Mouse (Mus musculus) myocyte (in vitro differentiated cells): ENCODE results near the gene Mamstr. TPM values are rescaled to one million over a fixed set of nuclear protein-coding genes. Genes with fewer than 3 reads are reported as not detected.

Experiments used
- H3K27me3 ChIP-seq: one replicate; pipeline ENCODE4 v1.6.1; 2011; ENCODE audit not compliant: control insufficient read depth, insufficient read depth, insufficient read length
- H3K36me3 ChIP-seq: one replicate; pipeline ENCODE4 v1.6.1; 2011; ENCODE audit not compliant: control insufficient read depth, insufficient read depth
- H3K4me2 ChIP-seq: one replicate; pipeline ENCODE4 v1.6.1; 2011; ENCODE audit warnings: low read depth, control low read depth
- H3K4me3 ChIP-seq: one replicate; pipeline ENCODE4 v1.5.1; 2011; ENCODE audit warnings: mild to moderate bottlenecking, control low read depth, moderate library complexity
- H3K79me2 ChIP-seq: one replicate; pipeline ENCODE4 v1.6.1; 2011; ENCODE audit not compliant: control insufficient read depth, insufficient read depth
- H3ac ChIP-seq: one replicate; pipeline ENCODE4 v1.6.1; 2011; ENCODE audit not compliant: control insufficient read depth, insufficient read length
- CEBPB ChIP-seq: IDR thresholded peaks from 2 replicates; pipeline ENCODE4 v1.6.1; 2011; ENCODE audit warnings: mild to moderate bottlenecking, moderate library complexity; ENCODE audit not compliant: poor library complexity, insufficient read depth, severe bottlenecking
- E2F4 ChIP-seq: IDR thresholded peaks from one replicate; pipeline ENCODE4 v1.6.1; 2011; ENCODE audit warnings: mild to moderate bottlenecking, control low read depth, moderate library complexity; ENCODE audit not compliant: insufficient read depth
- MAX ChIP-seq: IDR thresholded peaks from one replicate; pipeline ENCODE4 v1.6.1; 2011; ENCODE audit warnings: low read depth, mild to moderate bottlenecking, control low read depth
- MYOD1 ChIP-seq, 3 experiments: IDR thresholded peaks; one replicate each; pipeline ENCODE4 v1.6.1; 2011; ENCODE audit warnings: control low read depth in 2 of 3, low read depth in 2 of 3, mild to moderate bottlenecking in 2 of 3, moderate library complexity in 1 of 3; ENCODE audit not compliant: insufficient read length in 2 of 3, control insufficient read depth in 1 of 3
- MYOG ChIP-seq, 3 experiments: IDR thresholded peaks; one replicate each; pipeline ENCODE4 v1.6.1; 2011; ENCODE audit warnings: control low read depth in 2 of 3, low read depth in 2 of 3, mild to moderate bottlenecking in 2 of 3; ENCODE audit not compliant: insufficient read length in 2 of 3, control insufficient read depth in 1 of 3, insufficient read depth in 1 of 3
- POLR2A ChIP-seq: IDR thresholded peaks from one replicate; pipeline ENCODE4 v1.6.1; 2011; ENCODE audit warnings: low read depth, mild to moderate bottlenecking, control low read depth, moderate library complexity; ENCODE audit not compliant: insufficient read length
- POLR2AphosphoS2 ChIP-seq: IDR thresholded peaks from one replicate; pipeline ENCODE4 v1.6.1; 2011; ENCODE audit warnings: low read depth, control low read depth; ENCODE audit not compliant: insufficient read length
- REST ChIP-seq: IDR thresholded peaks from one replicate; pipeline ENCODE4 v1.6.1; 2011; ENCODE audit warnings: mild to moderate bottlenecking, control low read depth, moderate library complexity; ENCODE audit not compliant: insufficient read depth, insufficient read length
- SRF ChIP-seq: IDR thresholded peaks from one replicate; pipeline ENCODE4 v1.6.1; 2011; ENCODE audit warnings: low read depth; ENCODE audit not compliant: control insufficient read depth, insufficient read length
- TCF12 ChIP-seq: IDR thresholded peaks from one replicate; pipeline ENCODE4 v1.6.1; 2011; ENCODE audit warnings: mild to moderate bottlenecking, control low read depth; ENCODE audit not compliant: poor library complexity, insufficient read depth, severe bottlenecking
- TCF3 ChIP-seq: IDR thresholded peaks from one replicate; pipeline ENCODE4 v1.6.1; 2011; ENCODE audit warnings: low read depth, control low read depth; ENCODE audit not compliant: insufficient read length
- USF1 ChIP-seq: IDR thresholded peaks from one replicate; pipeline ENCODE4 v1.6.1; 2011; ENCODE audit warnings: low read depth, mild to moderate bottlenecking, control low read depth, moderate library complexity
- polyA plus RNA-seq: library from polyadenylated mRNA; unstranded; fragments of >200 nt; fragmentation: generic; extraction: Trizol; gene quantifications from one replicate; pipeline ENCODE4 v1.2.1, GENCODE M21; 2012; ENCODE audit warnings: missing spikeins

The Mamstr gene
- polyA plus RNA-seq, 1 experiment: 12.5 TPM

GRCm38 (mm10) chr7:45619592-45619991 lies 20.2 kb upstream of the Mamstr start:
- Histone ChIP-seq H3K79me2 (no peaks in the 10 kb centered on the region), H3K4me3 (no peak overlapping the region), H3K36me3 (no peaks in the 10 kb centered on the region), H3K4me2 (no peak overlapping the region), H3K27me3 (no peaks in the 10 kb centered on the region), H3ac (no peak overlapping the region)
- TF ChIP-seq POLR2AphosphoS2 (no peak), USF1 (no peak), REST (no peak), POLR2A (no peak), TCF12 (no peak), MYOG (IDR thresholded peaks at IDR 0.05; ENCODE audit: control insufficient read depth in 1 of 3, insufficient read depth in 1 of 3, insufficient read length in 2 of 3, low read depth in 2 of 3) (no peak), SRF (no peak), TCF3 (no peak), E2F4 (no peak), MAX (no peak), CEBPB (no peak), MYOD1 (IDR thresholded peaks at IDR 0.05; ENCODE audit: control insufficient read depth in 1 of 3, insufficient read length in 2 of 3, low read depth in 2 of 3) (no peak)

GRCm38 (mm10) chr7:45621443-45621842 lies 18.3 kb upstream of the Mamstr start, which contains the start of gene Izumo1:
TSS of gene Izumo1 (plus strand) at chr7:45621811.
- no peaks in the 10 kb centered on the region for H3K27me3 ChIP-seq
- H3K4me2 ChIP-seq: no peak within 1 kb of the TSS
- no peak within 1 kb of the TSS for H3ac ChIP-seq
- no peak for TF ChIP-seq USF1
- no peak for TF ChIP-seq MAX
- TF ChIP-seq POLR2A: no peak
- no peak for TF ChIP-seq POLR2AphosphoS2
- no peak for TF ChIP-seq MYOD1 (IDR thresholded peaks at IDR 0.05; ENCODE audit: control insufficient read depth in 1 of 3, insufficient read length in 2 of 3, low read depth in 2 of 3)
- TF ChIP-seq TCF12: no peak
- TF ChIP-seq E2F4: no peak
- no peak for TF ChIP-seq CEBPB
- no peak for TF ChIP-seq REST
- TF ChIP-seq SRF: no peak
- no peak for TF ChIP-seq MYOG (IDR thresholded peaks at IDR 0.05; ENCODE audit: control insufficient read depth in 1 of 3, insufficient read depth in 1 of 3, insufficient read length in 2 of 3, low read depth in 2 of 3)
- TF ChIP-seq TCF3: no peak
- no peaks in the 10 kb centered on the region for H3K79me2 ChIP-seq
- no peak within 1 kb of the TSS for H3K4me3 ChIP-seq
- H3K36me3 ChIP-seq: no peaks in the 10 kb centered on the region

GRCm38 (mm10) chr7:45623507-45623906 lies 16.3 kb upstream of the Mamstr start:
- no peaks in the 10 kb centered on the region for H3K36me3 ChIP-seq
- no peak overlapping the region for H3K4me2 ChIP-seq
- H3ac ChIP-seq: no peak overlapping the region
- H3K4me3 ChIP-seq: no peak overlapping the region
- H3K27me3 ChIP-seq: no peaks in the 10 kb centered on the region
- no peak for TF ChIP-seq TCF12
- no peak for TF ChIP-seq MAX
- TF ChIP-seq REST: no peak
- no peak for TF ChIP-seq MYOD1 (IDR thresholded peaks at IDR 0.05; ENCODE audit: control insufficient read depth in 1 of 3, insufficient read length in 2 of 3, low read depth in 2 of 3)
- no peak for TF ChIP-seq CEBPB
- TF ChIP-seq E2F4: no peak
- TF ChIP-seq POLR2AphosphoS2: no peak
- TF ChIP-seq POLR2A: no peak
- no peak for TF ChIP-seq TCF3
- TF ChIP-seq USF1: no peak
- no peak for TF ChIP-seq SRF
- TF ChIP-seq MYOG (IDR thresholded peaks at IDR 0.05; ENCODE audit: control insufficient read depth in 1 of 3, insufficient read depth in 1 of 3, insufficient read length in 2 of 3, low read depth in 2 of 3): no peak
- H3K79me2 ChIP-seq: no peaks in the 10 kb centered on the region

GRCm38 (mm10) chr7:45624718-45625117 lies 15.1 kb upstream of the Mamstr start:
- no peak overlapping the region for H3K4me3 ChIP-seq
- H3ac ChIP-seq: no peak overlapping the region
- H3K27me3 ChIP-seq: no peaks in the 10 kb centered on the region
- H3K4me2 ChIP-seq: no peak overlapping the region
- H3K79me2 ChIP-seq: no peaks in the 10 kb centered on the region
- no peaks in the 10 kb centered on the region for H3K36me3 ChIP-seq
- TF ChIP-seq E2F4 (no peak), REST (no peak), TCF3 (no peak), MYOG (IDR thresholded peaks at IDR 0.05; ENCODE audit: control insufficient read depth in 1 of 3, insufficient read depth in 1 of 3, insufficient read length in 2 of 3, low read depth in 2 of 3) (no peak), TCF12 (no peak), USF1 (no peak), MAX (no peak), POLR2AphosphoS2 (no peak), CEBPB (no peak), SRF (no peak), POLR2A (no peak), MYOD1 (IDR thresholded peaks at IDR 0.05; ENCODE audit: control insufficient read depth in 1 of 3, insufficient read length in 2 of 3, low read depth in 2 of 3) (no peak)
